Mouse (Mus musculus) cerebellum, adult 9-10 months (tissue): Measurements from ENCODE around the gene Atad2b.
A peak's percentile ranks its signal among the peaks of the same experiment; 100 is the strongest.

Experiments
- DNase-seq: peaks from one replicate; pipeline ENCODE4 v3.0.0; 2022

Atad2b gene

GRCm38 (mm10) chr12:5087787-5088519 lies 170.8 kb downstream of the Atad2b start:
- DNase-seq: peak; percentile 84

- no peak for DNase-seq
Measured at GRCm38 (mm10) chr12:5088639-5089038, 171.5 kb downstream of the Atad2b start.
